Mouse (Mus musculus): Measurements from ENCODE around the gene Fastk. TPM values are rescaled to one million over a fixed set of nuclear protein-coding genes. Genes with fewer than 3 reads are reported as not detected.

Gene Fastk
- polyA plus RNA-seq, 1 experiment: not detected

DNA sequence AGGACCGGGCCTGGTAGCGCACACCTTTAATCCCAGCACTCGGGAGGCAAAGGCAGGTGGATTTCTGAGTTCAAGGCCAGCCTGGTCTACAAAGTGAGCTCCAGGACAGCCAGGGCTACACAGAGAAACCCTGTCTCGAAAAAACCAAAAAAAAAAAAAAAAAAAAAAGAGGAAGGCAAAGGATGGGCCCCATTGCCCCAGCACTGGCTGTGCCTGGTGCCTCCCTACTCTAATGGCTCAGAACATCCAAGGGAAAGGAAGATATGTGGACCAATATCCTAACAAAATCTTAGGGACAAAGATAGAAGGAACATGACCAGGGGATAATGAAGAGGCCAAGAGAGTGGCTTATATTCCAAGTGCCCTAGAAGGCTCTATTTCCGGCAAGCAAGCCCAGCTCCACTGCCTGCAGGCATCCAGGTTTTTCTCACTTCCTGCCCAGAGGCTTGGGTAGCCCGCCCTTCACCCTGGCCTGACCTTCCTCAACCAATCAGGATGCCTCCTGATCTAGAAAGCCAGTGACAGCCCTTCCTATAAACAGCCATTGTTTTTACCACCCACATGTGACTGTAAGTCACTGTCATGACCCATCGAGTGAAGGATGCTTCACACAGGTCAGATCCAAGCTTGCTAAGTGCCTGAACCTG, 56.0 kb downstream of the Fastk start:
- TF ChIP-seq POLR2A (IDR thresholded peaks at IDR 0.05; ENCODE audit: insufficient read depth, low read depth, low read length) (no peak), CTCF (IDR thresholded peaks at IDR 0.05; ENCODE audit: insufficient read depth, low read depth, low read length) (no peak)
- 77% methylated on average over 7 of the region's 7 CpGs for WGBS
- no peak overlapping the region for H3K4me3 ChIP-seq (ENCODE audit: insufficient read depth, low read depth, low read length)
- no peak overlapping the region for H3K27ac ChIP-seq (ENCODE audit: insufficient read depth, low read depth, low read length)
- peaks cover 21% of the 10 kb centered on the region for H3K4me1 ChIP-seq (ENCODE audit: control insufficient read depth, insufficient read depth, low read length)

Other genes starting within 250 kb of the Fastk start
- not detected in 2 replicates for gene Kcnh2, start 93.7 kb downstream of the Fastk start, polyA plus RNA-seq (2012; ENCODE audit: insufficient read depth, insufficient read length, low replicate concordance, missing spikeins)
- gene Nos3, start 80.5 kb downstream of the Fastk start, polyA plus RNA-seq (2012; ENCODE audit: insufficient read depth, insufficient read length, low replicate concordance, missing spikeins): not detected in 2 replicates
- not detected in 2 replicates for gene Atg9b, start 53.1 kb downstream of the Fastk start, polyA plus RNA-seq (2012; ENCODE audit: insufficient read depth, insufficient read length, low replicate concordance, missing spikeins)
- gene Abcb8, start 51.6 kb downstream of the Fastk start, polyA plus RNA-seq (2012; ENCODE audit: insufficient read depth, insufficient read length, low replicate concordance, missing spikeins): not detected in 2 replicates
- not detected in 2 replicates for gene Asic3, start 31.9 kb downstream of the Fastk start, polyA plus RNA-seq (2012; ENCODE audit: insufficient read depth, insufficient read length, low replicate concordance, missing spikeins)
- not detected in 2 replicates for gene Cdk5, start 21.8 kb downstream of the Fastk start, polyA plus RNA-seq (2012; ENCODE audit: insufficient read depth, insufficient read length, low replicate concordance, missing spikeins)
- not detected in 2 replicates for gene Slc4a2, start 21.4 kb downstream of the Fastk start, polyA plus RNA-seq (2012; ENCODE audit: insufficient read depth, insufficient read length, low replicate concordance, missing spikeins)
- not detected in 2 replicates for gene Tmub1, start 2.6 kb upstream of the Fastk start, polyA plus RNA-seq (2012; ENCODE audit: insufficient read depth, insufficient read length, low replicate concordance, missing spikeins)
- not detected in 2 replicates for gene Agap3, start 6.9 kb upstream of the Fastk start, polyA plus RNA-seq (2012; ENCODE audit: insufficient read depth, insufficient read length, low replicate concordance, missing spikeins)
- not detected in 2 replicates for gene Gbx1, start 81.9 kb upstream of the Fastk start, polyA plus RNA-seq (2012; ENCODE audit: insufficient read depth, insufficient read length, low replicate concordance, missing spikeins)
- gene Asb10, start 95.7 kb upstream of the Fastk start, polyA plus RNA-seq (2012; ENCODE audit: insufficient read depth, insufficient read length, low replicate concordance, missing spikeins): not detected in 2 replicates
- gene 4931409K22Rik, start 111.5 kb upstream of the Fastk start, polyA plus RNA-seq (2012; ENCODE audit: insufficient read depth, insufficient read length, low replicate concordance, missing spikeins): not detected in 2 replicates
- gene Abcf2, start 132.2 kb upstream of the Fastk start, polyA plus RNA-seq (2012; ENCODE audit: insufficient read depth, insufficient read length, low replicate concordance, missing spikeins): not detected in 2 replicates
- gene Chpf2, start 141.5 kb upstream of the Fastk start, polyA plus RNA-seq (2012; ENCODE audit: insufficient read depth, insufficient read length, low replicate concordance, missing spikeins): not detected in 2 replicates
- gene Smarcd3, start 179.1 kb upstream of the Fastk start, polyA plus RNA-seq (2012; ENCODE audit: insufficient read depth, insufficient read length, low replicate concordance, missing spikeins): not detected in 2 replicates
- gene Nub1, start 240.2 kb upstream of the Fastk start, polyA plus RNA-seq (2012; ENCODE audit: insufficient read depth, insufficient read length, low replicate concordance, missing spikeins): not detected in 2 replicates

Measured in olfactory bulb, adult 2 months (tissue).